Mouse (Mus musculus) cerebellum, adult 11 months (tissue): ENCODE data around the gene Cyp3a13.
"Not testable (repeated sequence)": the region's sequence is repeated elsewhere in the genome, so short reads cannot be mapped to it uniquely, and the experiment has no call there.

Source experiments
- DNase-seq: peaks from one replicate; pipeline ENCODE4 v3.0.0; 2022

The Cyp3a13 gene

DNA sequence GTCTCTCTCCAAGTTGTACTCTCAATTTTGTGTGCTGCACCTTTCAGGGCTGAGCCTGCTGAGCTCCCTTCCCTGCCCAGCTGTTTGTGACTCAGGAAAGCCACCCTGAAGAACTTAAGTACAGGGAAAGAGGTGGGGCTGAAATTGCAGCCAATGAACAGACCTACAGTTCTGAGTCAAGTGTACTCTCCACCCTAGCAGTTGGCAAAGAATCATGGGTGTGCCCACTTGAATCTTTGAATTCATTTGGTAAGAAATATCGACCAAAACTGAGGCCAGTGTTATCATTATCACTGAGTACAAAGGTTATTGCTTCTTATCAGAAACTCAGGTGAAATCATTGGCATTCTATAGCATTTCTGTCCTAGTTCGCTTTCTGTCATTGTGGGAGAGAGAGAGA lies at the start of gene Cyp3a13:
TSS of gene Cyp3a13 (minus strand) at position 88 of the 400 bp plus-strand sequence.
- no peak for DNase-seq

- DNase-seq, result peak; percentile 2
These were observed 45.1 kb upstream of the Cyp3a13 start for GRCm38 (mm10) chr5:137966492-137966891.

GRCm38 (mm10) chr5:137962945-137963344 lies 41.5 kb upstream of the Cyp3a13 start, which contains the start of gene Gjc3:
Gjc3 (minus strand) TSS chr5:137963098.
- DNase-seq, result peak; percentile 2

- DNase-seq, result no peak
These were observed 35.0 kb upstream of the Cyp3a13 start for GRCm38 (mm10) chr5:137956404-137956803.

- DNase-seq, result peak; percentile 6
These were observed 29.8 kb upstream of the Cyp3a13 start for GRCm38 (mm10) chr5:137951218-137951617.

GRCm38 (mm10) chr5:137947303-137947702 lies 25.9 kb upstream of the Cyp3a13 start:
- DNase-seq, result no peak

DNA sequence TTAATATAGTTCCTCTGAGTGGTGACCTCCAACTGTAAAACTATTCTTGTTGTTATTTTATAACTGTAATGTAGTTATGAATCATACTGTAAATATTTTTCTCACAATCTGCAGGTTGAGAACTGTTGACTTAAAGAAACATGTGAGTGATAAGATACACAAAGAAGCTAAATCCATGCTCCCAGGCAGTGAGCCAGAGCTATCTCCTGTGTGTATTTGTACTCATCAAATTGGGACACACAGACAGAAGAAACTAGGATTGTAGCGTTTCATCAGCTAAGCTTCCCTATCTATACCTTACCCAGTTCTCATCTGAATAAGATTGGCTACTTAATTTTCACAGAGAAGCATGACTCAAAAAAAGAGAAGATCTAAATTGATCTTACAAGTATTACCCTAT lies 21.7 kb upstream of the Cyp3a13 start:
- no peak for DNase-seq

GRCm38 (mm10) chr5:137940948-137941347 lies 19.5 kb upstream of the Cyp3a13 start:
- DNase-seq, result no peak

- DNase-seq, result no peak
These were observed 15.8 kb upstream of the Cyp3a13 start for GRCm38 (mm10) chr5:137937238-137937637.

- DNase-seq, result no peak
These were observed 15.1 kb upstream of the Cyp3a13 start for GRCm38 (mm10) chr5:137936486-137936885.

GRCm38 (mm10) chr5:137933934-137934333 lies 12.5 kb upstream of the Cyp3a13 start:
- DNase-seq, result not testable (repeated sequence)

DNA sequence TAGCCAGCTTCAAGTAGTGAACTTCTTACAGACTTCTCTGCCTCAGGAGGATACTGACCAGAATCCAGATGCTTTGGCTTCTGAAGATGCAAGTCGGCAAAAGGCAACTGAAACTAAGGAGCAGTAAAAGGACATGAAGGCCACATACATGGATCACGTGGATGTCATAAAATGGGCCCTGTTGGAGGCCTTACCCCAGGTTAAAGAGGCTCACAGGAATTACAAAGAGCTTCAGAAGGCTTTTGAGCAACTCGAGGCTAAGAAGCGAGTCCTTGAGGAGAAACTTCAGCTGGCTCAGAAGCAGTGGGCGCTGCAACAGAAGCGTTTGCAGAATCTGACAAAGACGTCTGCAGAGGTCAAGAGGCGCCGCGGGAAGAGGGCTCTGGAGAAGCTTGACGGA lies 7.0 kb upstream of the Cyp3a13 start:
- DNase-seq, result no peak

DNA sequence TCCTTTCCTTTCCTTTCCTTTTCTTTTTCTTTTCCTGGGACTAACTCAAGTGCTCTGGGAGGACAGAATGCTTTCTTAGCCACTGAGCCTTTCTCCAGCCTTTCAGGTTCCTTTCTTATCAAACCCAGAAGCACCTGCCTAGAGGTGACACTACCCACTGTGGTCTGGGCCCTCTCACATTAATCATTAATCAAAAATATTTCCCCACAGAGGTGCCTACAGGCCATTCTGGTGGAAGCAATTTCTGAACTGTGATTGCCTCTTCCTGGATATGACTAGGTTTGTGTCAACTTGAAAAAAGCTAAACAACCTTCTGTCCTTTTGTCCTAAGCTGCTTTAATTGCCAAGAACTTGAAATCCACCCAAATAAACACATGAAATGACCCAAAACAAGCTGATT lies 752 bp upstream of the Cyp3a13 start:
- DNase-seq, result no peak

DNA sequence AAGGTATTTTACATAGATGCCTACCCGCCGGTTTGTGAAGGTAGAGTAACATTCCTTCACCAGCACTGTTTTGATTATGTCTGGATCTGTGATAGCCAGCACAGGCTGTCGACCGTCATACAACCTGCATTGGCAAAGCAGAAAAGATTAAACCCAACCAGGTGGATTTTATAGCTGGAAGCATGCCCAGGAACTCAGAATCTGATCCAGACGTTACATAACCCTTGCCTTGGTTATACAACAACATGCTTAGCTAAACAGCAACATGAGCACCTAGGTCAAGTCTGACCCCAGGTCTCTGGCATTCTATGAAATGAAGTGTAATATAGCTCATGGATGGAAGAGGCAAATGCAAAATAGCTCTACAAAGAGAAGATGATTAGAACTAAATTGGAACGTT lies 5.9 kb downstream of the Cyp3a13 start:
- peak; percentile 57 for DNase-seq

DNA sequence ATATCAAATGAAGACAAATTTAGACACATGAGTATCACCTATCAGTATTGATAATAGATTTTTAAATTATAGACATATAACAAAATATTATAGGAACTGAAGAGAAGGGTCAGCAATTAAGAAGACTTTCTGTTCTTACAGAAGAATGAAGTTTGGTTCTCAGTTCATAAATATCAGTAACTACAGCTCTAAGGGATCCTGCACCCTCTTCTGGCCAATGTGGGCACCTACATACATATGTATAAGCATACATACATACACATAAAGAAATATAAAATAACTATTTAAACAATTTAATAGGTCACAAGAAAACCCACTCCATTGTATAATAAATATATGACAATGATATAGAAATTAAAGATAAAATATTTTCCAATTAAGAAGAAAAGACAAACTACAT lies 6.9 kb downstream of the Cyp3a13 start:
- no peak for DNase-seq

DNA sequence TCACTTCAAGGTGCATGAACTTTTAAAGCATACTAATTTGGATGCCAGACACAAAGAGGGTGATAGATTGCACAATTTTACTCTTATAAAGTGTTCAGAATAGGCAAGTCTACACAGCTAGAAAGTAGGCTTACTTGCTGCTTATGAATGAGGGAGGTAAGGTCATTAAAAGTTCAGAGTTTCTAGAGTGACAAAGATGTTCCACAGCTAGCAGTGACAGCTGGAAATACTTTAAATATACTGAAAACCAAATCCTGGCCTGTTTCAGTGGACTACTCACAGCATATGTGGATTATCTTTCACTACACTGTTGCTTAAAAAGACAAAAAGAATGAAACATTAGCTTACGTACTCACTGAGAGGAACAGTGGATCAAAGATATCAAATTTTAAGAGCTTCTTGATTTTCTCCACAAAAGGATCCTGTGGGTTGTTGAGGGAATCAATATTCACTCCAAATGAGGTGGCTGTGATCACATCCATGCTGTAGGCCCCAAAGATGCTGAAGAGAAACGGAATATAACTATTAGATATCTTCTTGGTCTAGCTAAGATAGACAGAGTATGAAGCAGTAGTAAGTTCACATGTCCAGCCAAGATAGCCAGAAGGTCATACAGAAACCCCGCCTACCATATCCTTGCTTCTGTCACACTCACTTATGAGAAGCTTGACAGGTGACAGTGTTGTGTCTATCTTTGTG lies 11.7 kb downstream of the Cyp3a13 start:
- DNase-seq, result no peak

DNA sequence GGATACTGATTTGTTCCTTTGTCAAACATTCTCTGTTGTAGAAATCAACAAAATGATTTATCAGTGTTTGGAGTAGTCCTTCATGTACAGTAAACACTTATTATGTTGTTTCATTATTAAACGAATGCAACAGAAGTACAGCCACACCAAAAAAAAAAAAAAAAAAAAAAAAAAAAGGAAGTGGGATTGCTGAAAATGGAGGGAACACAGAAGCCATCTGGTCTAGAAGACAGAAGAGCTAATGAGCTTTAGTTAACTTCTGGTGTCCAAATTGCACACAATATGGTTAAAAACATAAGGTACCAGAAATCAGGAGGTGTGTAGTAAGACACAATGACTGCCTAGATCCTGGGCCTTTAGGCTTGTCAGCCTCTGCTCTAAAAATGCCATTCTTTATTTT lies 23.6 kb downstream of the Cyp3a13 start:
- DNase-seq, result no peak

DNA sequence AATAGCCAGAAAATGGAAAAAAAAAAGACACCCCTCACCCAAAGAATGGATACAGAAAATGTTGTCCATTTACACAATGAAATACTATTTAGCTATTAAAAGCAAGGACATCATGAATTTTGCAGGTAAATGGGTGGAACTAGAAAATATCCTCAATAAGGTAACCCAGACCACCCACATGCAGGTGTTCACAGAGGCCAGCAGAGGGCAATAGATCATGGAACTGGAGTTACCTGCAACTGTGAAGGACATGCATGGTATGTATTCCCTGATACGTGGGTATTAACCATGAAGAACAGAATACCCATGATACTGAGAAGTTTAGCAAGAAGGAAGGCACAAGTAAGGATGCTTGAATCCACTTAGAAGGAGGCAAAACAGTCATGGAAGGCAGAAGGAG lies 28.5 kb downstream of the Cyp3a13 start:
- no peak for DNase-seq

DNA sequence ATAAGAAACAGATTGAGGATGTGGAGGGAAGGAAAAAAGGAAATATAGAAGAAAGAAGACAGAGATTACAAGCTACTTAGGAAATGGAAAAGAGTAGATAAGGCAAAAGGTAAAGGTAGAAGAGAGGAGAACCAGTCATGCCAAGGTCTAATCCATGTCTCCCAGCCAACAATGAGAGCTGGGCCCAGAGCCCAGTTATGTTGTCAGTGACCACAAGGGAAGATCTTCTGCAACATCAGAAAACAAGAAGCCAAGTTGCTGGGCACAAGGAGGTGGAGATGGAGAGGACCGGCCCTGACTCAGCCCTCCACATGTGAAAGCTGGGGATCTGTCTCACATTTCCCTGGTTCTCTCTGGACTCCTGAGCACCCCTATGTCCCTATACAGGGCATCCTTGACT lies 33.8 kb downstream of the Cyp3a13 start:
- DNase-seq, result no peak

DNA sequence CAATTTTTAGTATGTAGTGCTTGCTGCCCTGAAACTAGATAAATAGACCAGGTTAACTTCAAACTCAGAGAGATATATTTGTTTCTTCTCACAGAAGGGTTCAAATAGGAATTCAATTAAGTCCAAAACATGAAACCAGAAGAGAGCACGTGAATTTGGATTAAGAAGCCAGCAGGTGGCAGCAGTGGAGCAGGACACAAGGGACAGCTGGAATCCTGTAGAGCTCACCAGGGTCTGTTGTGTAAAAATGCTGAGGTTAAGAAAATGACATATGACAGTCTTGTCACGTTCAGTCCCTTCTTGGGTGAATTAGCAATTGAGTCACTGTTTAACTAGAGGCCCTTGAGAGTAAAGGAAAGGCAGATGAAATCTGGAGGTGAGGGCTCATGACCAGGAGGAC lies 35.5 kb downstream of the Cyp3a13 start:
- peak; percentile 10 for DNase-seq

DNA sequence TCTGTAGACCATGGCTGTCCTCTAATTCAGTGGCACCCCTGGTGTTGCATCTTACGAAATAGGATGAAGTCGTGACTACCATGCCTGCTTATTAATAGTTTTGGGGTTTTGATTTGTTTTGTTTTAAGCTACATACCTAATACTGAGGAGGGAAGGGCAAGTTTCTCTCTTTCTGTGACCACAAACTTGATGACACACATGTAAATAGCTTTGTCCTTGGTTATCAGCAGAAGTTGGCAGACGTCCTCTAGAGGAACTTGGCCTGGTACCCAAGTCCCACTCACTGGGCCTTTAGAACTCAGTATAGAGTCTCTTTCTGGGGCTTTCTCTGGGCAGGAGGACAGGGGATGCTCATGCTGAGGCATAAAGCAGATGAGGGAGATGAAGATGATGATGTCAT lies 38.1 kb downstream of the Cyp3a13 start:
- DNase-seq, result no peak

DNA sequence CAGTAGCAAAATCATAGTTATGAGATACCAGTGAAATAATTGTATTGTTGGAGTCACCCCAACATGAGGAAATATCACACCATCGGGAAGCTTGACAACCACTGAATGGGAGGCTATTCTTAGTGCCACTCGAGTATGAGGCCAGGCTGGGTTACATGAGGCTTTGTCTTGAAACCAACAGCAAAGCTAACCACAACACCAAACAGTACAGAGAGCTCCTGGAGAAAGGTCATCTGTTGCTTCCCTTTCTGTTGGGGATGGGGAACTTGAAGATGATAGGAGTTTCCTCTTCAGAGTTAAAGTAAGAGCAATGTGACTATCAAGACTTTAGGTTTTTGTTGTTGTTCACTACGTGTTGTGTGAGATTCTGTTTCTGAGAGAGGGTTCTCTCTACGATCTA lies 38.5 kb downstream of the Cyp3a13 start:
- no peak for DNase-seq

DNA sequence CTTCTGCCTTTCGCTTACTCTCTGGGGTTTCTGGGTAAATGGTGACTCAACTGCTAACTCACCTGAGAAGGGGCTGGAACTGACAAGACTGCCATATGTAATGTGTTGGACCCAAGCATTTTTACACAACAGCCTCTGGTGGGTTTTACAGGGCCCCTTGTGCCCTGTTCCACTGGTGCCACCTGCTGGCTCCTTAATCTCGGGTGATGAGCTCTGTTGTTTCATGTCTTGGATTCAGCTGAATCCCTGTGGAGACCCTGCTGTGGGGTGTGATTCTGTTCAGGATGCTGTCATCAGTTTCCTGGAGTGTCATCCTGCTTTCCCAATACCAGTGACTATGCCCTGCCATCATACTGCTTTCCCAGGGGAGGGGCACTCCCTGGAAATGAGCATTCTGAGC lies 43.6 kb downstream of the Cyp3a13 start:
- no peak for DNase-seq

DNA sequence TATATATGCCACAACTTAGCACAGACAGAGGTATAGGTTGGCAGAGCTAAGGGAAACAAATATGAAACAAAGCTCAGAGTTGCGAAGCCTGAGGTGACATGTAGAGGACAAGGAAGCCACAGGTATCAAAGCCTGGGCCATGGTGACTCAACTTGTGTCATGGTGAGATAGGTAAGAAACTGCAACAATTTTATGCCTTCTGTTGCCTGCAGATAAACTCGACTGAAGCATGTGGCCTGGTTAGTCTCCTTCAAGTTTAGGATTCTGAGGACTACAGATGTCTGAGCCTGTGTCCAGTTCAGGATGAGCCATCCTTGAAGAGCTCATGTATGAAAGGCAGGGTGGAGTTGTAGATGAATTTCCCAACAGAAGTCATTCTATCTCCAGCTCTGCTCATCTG lies 46.4 kb downstream of the Cyp3a13 start:
- no peak for DNase-seq

GRCm38 (mm10) chr5:137872381-137872702 lies 49.1 kb downstream of the Cyp3a13 start:
- DNase-seq, result not testable (repeated sequence)
